Mouse (Mus musculus) kidney, postnatal 14 days (tissue): Measurements from ENCODE around the gene Adcy5.
A peak's percentile ranks its signal among the peaks of the same experiment; 100 is the strongest.

Experiments used
- DNase-seq: peaks from one replicate; pipeline ENCODE4 v3.0.0; 2022; ENCODE audit warnings: mixed read lengths

Adcy5 gene

GRCm38 (mm10) chr16:35208796-35209195 is 54.1 kb downstream of the Adcy5 start:
- DNase-seq: no peak

GRCm38 (mm10) chr16:35209753-35210152 is 55.1 kb downstream of the Adcy5 start:
- no peak for DNase-seq

- DNase-seq: no peak
Measured at GRCm38 (mm10) chr16:35215047-35215446, 60.4 kb downstream of the Adcy5 start.

GRCm38 (mm10) chr16:35215498-35215897 is 60.8 kb downstream of the Adcy5 start:
- peak; percentile 66 for DNase-seq

DNA sequence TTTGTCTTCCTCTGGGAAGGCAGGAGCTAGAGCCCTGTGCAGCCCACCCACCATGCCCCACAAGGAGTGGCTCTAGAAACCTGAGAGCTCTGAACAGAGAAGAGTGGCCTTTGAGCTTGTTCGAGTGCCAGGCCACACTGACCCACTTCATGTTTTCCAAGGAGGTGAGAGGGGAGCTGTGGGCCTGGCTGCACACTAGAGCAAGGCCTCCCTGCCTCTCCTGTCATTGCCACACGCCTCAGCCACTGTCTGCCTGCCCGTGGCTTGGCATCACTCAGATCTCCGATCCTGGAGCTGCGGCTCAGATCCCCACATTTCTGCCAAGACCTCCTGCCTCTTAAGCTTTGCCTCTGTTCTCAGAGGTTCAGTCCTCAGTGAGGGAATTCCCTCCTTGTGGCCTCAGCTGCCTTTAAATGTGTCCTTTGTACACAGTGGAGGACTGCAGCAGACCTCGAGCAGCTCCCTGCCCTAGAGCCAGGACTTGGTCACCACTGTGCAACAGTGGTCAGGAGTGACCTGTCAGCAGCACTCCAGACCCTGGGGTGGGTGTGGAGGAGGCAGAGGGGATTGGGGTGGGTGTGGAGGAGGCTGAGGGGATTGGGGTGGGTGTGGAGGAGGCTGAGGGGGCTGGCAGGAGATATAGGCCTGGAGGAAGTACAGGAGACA is 62.3 kb downstream of the Adcy5 start:
- DNase-seq: no peak

DNA sequence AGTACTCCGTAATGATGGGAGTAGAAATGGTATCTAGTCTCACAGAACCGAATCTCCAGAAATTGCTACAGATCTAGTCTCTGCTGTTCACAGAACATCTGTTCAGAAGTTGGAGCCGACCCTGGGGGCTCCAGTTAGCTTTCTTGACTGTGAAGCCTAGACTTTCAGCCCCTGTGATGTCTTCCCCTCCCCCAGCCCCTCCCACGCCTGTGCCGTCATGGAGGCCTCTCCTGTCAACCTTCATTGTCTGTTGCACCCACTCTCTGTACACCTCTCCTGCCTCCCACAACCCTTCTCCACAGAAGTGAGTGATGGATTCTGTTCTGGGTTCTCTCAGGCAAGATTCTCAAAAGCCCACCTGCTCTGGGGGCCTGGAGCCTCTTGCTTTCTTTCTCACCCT is 65.7 kb downstream of the Adcy5 start:
- DNase-seq: no peak

GRCm38 (mm10) chr16:35221581-35221980 is 66.9 kb downstream of the Adcy5 start:
- no peak for DNase-seq

GRCm38 (mm10) chr16:35223930-35224329 is 69.3 kb downstream of the Adcy5 start:
- no peak for DNase-seq

- DNase-seq: no peak
Measured at GRCm38 (mm10) chr16:35224716-35225115, 70.0 kb downstream of the Adcy5 start.

DNA sequence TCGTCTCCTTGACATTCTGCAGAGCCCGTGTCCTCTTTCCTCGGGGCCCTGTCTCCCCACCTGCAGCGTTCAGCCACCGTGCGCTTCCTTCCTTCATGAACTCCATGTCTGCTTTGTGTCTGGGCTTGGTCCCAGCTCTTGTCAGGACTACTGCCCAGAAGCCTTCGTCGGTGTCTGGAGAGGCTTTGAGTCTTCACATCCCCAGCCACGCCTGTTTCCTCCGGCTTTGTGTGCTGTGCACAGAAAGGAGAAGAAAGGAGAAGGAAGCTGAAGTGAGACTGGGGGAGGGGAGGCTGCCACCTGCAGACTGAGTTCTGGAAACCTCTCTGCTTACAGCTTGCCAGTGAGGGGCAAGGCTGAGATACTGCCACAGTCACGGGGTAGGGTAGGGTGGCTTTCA is 74.9 kb downstream of the Adcy5 start:
- peak; percentile 19 for DNase-seq

- no peak for DNase-seq
Measured at GRCm38 (mm10) chr16:35232153-35232750, 77.6 kb downstream of the Adcy5 start.

GRCm38 (mm10) chr16:35233329-35233728 is 78.7 kb downstream of the Adcy5 start:
- DNase-seq: no peak

DNA sequence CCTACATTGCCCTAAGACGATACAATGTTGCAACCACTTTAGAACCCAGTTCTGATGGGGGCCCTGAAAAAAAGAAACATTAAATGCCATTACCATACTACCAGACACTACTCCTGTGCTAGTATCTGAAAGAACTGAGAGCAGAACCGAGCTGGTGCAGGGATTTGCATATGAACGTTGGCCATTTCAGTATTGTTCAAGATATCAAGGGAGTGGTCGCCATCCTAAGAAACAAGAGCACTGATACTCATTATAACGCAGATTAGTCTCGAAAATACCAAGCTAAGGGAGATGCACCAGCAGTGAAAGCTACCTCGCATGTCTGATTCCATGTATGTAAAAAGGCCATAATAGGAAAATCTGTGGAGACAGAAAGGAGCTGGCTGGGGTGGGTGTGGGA is 82.4 kb downstream of the Adcy5 start:
- no peak for DNase-seq

GRCm38 (mm10) chr16:35239318-35239965 is 84.8 kb downstream of the Adcy5 start:
- no peak for DNase-seq

DNA sequence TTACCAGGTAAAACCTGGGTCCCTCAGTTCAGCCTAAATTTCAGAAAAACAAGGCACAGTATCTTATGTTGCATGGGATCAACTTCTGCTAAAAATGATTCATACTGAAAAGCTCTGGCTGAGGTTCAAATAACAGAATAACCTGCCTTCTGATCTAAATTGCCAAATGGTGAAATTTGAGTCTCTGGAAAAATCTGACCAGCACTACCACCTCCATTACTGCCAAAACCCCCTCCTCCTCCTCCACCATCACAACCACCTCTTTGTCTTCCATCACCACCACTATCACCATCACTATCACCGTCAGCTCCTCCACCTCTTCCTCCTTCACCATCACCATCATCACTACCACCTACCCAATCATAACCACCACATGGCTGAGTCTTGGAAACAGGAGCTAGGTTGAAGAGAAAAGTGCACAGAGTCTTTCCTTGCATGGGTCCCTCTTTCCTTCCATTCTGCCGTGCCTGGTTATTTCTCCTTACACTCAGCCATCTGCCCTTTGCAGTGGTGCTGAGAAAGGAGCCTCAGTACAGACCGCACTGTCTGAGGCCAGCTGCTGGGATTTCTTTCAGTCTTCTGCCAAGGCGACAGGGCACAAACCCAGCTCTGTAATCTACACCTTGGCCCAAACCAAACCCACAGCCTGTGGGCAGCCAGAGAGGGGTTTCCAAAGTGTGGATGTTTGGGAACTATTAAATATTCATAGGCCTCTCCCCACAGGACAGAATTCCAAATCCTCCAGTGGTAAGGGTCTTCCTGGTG is 85.5 kb downstream of the Adcy5 start:
- no peak for DNase-seq

- DNase-seq: no peak
Measured at GRCm38 (mm10) chr16:35247364-35247763, 92.7 kb downstream of the Adcy5 start.

DNA sequence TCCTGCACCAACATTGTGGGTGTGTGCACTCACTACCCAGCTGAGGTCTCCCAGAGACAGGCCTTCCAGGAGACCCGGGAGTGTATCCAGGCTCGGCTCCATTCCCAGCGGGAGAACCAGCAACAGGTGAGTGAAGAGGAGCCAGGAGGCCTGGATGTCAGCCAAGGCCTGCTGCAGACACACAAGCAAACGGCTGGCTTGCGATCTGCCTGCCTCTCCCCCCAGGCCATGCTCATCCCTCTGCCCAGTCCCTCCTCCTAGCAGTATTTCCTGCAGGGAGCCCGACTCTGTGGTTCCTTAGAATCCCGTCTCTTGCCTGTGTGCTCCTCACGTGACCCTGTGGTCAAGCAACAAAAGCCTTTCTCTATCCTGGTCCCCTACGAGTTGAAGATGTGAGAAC is 94.1 kb downstream of the Adcy5 start:
- DNase-seq: no peak

- DNase-seq: no peak
Measured at GRCm38 (mm10) chr16:35249763-35250162, 95.1 kb downstream of the Adcy5 start.

DNA sequence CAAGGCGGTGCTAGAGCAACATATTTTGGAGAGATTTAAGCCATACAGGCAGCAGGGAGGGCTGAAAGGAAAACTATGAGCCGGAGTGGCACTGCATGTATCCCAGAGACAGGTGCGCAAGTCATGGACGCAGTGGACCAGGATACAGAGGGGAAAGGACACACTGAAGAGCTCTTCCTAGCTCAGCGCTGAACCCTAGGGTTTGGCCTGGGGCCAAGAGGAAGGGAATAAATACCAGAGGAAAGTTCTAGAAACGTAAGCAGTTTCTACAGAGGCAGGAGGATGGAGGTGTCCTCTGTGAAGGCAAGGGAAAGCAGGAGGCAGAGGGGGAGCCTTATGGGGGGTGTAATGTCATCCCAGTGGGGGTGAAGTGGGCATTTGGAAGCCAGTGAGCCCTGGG is 97.0 kb downstream of the Adcy5 start:
- peak; percentile 29 for DNase-seq

DNA sequence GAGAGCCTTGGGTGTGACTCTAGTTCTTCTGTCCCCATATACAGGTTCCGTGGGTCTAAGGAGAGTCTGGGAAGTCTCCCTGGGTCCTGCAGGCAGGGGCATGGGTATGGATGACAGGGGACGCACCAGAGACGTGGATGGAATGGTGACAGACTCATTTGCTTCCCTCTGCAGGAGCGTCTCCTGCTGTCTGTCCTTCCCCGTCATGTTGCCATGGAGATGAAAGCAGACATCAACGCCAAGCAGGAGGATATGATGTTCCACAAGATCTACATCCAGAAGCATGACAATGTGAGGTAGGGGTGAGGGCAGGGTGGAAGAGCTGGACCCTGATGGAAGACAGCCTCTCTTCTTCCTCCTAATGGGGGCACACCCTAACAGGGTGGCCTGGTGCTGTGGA is 98.3 kb downstream of the Adcy5 start:
- DNase-seq: no peak

DNA sequence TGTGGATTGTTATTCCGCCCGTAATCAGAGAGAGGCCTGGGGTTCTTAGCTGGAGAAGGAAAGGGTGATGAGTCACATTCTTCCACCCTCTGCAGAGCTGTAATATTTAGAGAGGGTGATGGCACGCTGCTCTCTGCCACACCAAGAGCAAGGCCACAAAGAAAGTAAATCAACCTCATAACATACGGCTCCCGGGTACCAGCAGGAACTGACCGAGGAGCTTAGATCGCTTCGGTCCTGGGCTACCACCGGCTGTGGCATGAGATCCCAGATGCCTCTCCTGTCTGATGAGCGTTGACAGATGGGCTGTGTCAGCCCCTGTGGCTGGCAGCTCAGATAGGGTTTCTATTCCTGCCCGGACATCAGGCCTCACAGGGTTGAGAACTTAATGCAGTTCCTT is 101.3 kb downstream of the Adcy5 start:
- DNase-seq: no peak

GRCm38 (mm10) chr16:35270353-35270934 is 115.8 kb downstream of the Adcy5 start:
- DNase-seq: peak; percentile 88

DNA sequence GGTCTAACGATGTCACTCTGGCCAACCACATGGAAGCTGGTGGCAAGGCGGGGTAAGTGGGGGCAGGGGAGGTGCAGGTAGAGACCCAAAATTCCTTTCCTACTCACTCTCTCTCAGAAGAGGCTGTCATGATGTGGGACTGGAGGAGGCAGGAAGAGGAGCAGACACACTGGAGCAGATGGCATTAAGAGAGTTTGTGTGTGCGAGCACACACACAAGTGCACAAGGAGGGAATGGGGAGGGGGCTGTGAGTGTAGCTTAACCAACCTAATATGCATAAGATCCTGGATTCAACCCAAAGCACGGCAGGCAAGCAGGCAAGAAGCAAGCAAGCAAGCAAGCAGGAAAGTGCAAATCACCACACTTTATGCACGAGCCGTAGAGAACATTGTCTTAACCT is 116.3 kb downstream of the Adcy5 start:
- DNase-seq: no peak
